Mouse (Mus musculus): ENCODE measurements around the gene Hmgb2.
"Not testable (repeated sequence)": the region's sequence is repeated elsewhere in the genome, so short reads cannot be mapped to it uniquely, and the experiment has no call there.

Gene Hmgb2

GRCm38 (mm10) chr8:57511316-57512118 is at the start of gene Hmgb2:
TSS of gene Hmgb2 (plus strand) at chr8:57511907.
- DNase-seq: peak; percentile 100

- no peak for DNase-seq
These were observed 48.9 kb upstream of the Hmgb2 start for GRCm38 (mm10) chr8:57462839-57463238.

GRCm38 (mm10) chr8:57463757-57464156 is 48.0 kb upstream of the Hmgb2 start:
- no peak for DNase-seq

GRCm38 (mm10) chr8:57468624-57469023 is 43.1 kb upstream of the Hmgb2 start:
- no peak for DNase-seq

GRCm38 (mm10) chr8:57470863-57471262 is 40.8 kb upstream of the Hmgb2 start:
- no peak for DNase-seq

GRCm38 (mm10) chr8:57473751-57474150 is 38.0 kb upstream of the Hmgb2 start:
- no peak for DNase-seq

GRCm38 (mm10) chr8:57478406-57478805 is 33.3 kb upstream of the Hmgb2 start:
- DNase-seq: no peak

GRCm38 (mm10) chr8:57479700-57480099 is 32.0 kb upstream of the Hmgb2 start:
- no peak for DNase-seq

- no peak for DNase-seq
These were observed 31.1 kb upstream of the Hmgb2 start for GRCm38 (mm10) chr8:57480606-57481005.

GRCm38 (mm10) chr8:57486491-57487440 is 24.9 kb upstream of the Hmgb2 start:
- DNase-seq: peak; percentile 53

GRCm38 (mm10) chr8:57487441-57488155 is 24.1 kb upstream of the Hmgb2 start, which contains the start of gene Sap30:
TSS of gene Sap30 (minus strand) at chr8:57487860.
- peak; percentile 98 for DNase-seq

- peak; percentile 65 for DNase-seq
These were observed 23.4 kb upstream of the Hmgb2 start for GRCm38 (mm10) chr8:57488312-57488765.

GRCm38 (mm10) chr8:57489366-57489765 is 22.3 kb upstream of the Hmgb2 start:
- no peak for DNase-seq

GRCm38 (mm10) chr8:57489896-57490295 is 21.8 kb upstream of the Hmgb2 start:
- no peak for DNase-seq

GRCm38 (mm10) chr8:57491873-57492272 is 19.8 kb upstream of the Hmgb2 start:
- DNase-seq: no peak

- no peak for DNase-seq
These were observed 13.2 kb upstream of the Hmgb2 start for GRCm38 (mm10) chr8:57498494-57498846.

GRCm38 (mm10) chr8:57498847-57499511 is 12.7 kb upstream of the Hmgb2 start:
- DNase-seq: peak; percentile 76

- peak; percentile 57 for DNase-seq
These were observed 8.1 kb upstream of the Hmgb2 start for GRCm38 (mm10) chr8:57503641-57504040.

GRCm38 (mm10) chr8:57505500-57505899 is 6.2 kb upstream of the Hmgb2 start:
- DNase-seq: not testable (repeated sequence)

GRCm38 (mm10) chr8:57507556-57508063 is 4.1 kb upstream of the Hmgb2 start:
- DNase-seq: no peak

GRCm38 (mm10) chr8:57508657-57509056 is 3.0 kb upstream of the Hmgb2 start:
- no peak for DNase-seq

GRCm38 (mm10) chr8:57510791-57511315 is 854 bp upstream of the Hmgb2 start:
- DNase-seq: no peak
